Mouse (Mus musculus) adrenal gland, postnatal 0 days (tissue): Measurements from ENCODE around the gene Inka2. TPM values are rescaled to one million over a fixed set of nuclear protein-coding genes. Genes with fewer than 3 reads are reported as not detected.

Experiments
- polyA plus RNA-seq: library from polyadenylated mRNA; unstranded; fragments of >200 nt; fragmentation: Nextera tagmentation; extraction: Ambion mirVana; gene quantifications from 2 replicates; pipeline ENCODE4 v1.2.1, GENCODE M21; 2015

Inka2 gene
- polyA plus RNA-seq, result 0.88 and 1.1 TPM in 2 replicates

GRCm38 (mm10) chr3:105704031-105705008 lies at the start of gene Inka2:
Gene Inka2 (plus strand): TSS chr3:105704599.

GRCm38 (mm10) chr3:105687324-105688060 lies 16.9 kb upstream of the Inka2 start, which contains the start of gene Ddx20:
Gene Ddx20 (minus strand): TSS chr3:105687574.

Other genes starting within 250 kb of the Inka2 start
- 14.7 and 22.8 TPM in 2 replicates for gene Ddx20, start 17.0 kb upstream of the Inka2 start, polyA plus RNA-seq
- gene Rap1a, start 96.7 kb downstream of the Inka2 start, polyA plus RNA-seq, result 176 and 188 TPM in 2 replicates
- 0.25 and 0.54 TPM in 2 replicates for gene Adora3, start 166.3 kb downstream of the Inka2 start, polyA plus RNA-seq
- not detected in 2 replicates for gene Tmigd3, start 166.3 kb downstream of the Inka2 start, polyA plus RNA-seq
- gene I830077J02Rik, start 228.1 kb downstream of the Inka2 start, polyA plus RNA-seq, result 0.90 and 0.94 TPM in 2 replicates